Mouse (Mus musculus): ENCODE data around the gene Gpcpd1. TPM values are rescaled to one million over a fixed set of nuclear protein-coding genes. Genes with fewer than 3 reads are reported as not detected.
A peak's percentile ranks its signal among the peaks of the same experiment; 100 is the strongest.

Gene Gpcpd1
- polyA plus RNA-seq, 1 experiment from 2014 or later, result 54.7 TPM

DNA sequence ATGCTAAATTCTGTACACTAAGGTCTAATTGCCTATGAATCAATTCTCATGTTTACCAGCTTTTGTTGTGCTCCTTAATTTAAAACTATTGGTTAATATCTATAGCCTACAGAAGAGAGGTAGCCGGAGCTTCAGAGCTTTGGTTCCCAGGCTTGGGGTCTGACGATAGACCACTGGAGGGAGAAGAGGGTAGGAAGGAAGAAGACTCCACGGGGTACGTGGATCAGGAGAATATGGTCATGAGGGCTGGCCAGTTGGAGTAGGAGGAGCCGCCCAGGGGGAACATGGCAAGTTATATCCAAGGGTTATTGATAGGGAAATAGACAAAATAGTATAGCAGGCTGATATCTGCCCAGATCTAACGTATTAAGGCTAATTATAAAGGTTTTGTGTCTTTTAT lies 17.8 kb downstream of the Gpcpd1 start:
- Histone ChIP-seq H3K4me3 (no peak overlapping the region), H3K9ac (no peak overlapping the region), H3K27me3 (no peaks in the 10 kb centered on the region), H3K36me3 (peaks cover 56% of the 10 kb centered on the region), H3K4me1 (no peaks in the 10 kb centered on the region), H3K27ac (no peak overlapping the region), H3K4me2 (no peak overlapping the region), H3K9me3 (no peaks in the 10 kb centered on the region)
- no peak for ATAC-seq (ENCODE audit: insufficient number of reproducible peaks, insufficient read depth, low FRiP score, low TSS enrichment, low read depth)
- WGBS, result 92% methylated on average over 6 of the region's 6 CpGs

DNA sequence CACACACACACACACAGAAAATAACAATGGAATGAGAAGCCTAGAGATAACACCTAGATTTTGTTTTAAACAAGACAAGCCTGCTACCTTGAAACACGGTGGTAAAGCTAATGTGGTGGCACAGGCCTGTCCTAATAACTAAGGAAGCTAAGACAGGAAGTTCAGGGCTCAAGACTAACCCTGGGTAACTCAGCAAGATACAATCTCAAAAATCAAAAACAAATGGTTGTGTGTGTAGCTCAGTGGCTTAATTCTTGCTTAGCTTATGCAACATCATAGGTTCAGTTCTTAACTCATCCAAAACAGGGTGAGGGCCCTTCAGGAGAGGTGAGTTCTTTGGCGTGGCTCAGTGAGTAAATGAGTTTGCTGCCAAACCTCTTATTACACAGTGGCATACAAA lies 20.1 kb downstream of the Gpcpd1 start:
- WGBS, result 84% methylated on average over 2 of the region's 2 CpGs
- H3K9ac ChIP-seq, result no peak overlapping the region
- H3K4me1 ChIP-seq, result no peaks in the 10 kb centered on the region
- H3K4me3 ChIP-seq, result no peak overlapping the region
- H3K27ac ChIP-seq, result no peak overlapping the region
- no peaks in the 10 kb centered on the region for H3K9me3 ChIP-seq
- H3K36me3 ChIP-seq, result peaks cover 65% of the 10 kb centered on the region
- no peak overlapping the region for H3K4me2 ChIP-seq
- no peak for ATAC-seq (ENCODE audit: insufficient number of reproducible peaks, insufficient read depth, low FRiP score, low TSS enrichment, low read depth)
- H3K27me3 ChIP-seq, result no peaks in the 10 kb centered on the region

DNA sequence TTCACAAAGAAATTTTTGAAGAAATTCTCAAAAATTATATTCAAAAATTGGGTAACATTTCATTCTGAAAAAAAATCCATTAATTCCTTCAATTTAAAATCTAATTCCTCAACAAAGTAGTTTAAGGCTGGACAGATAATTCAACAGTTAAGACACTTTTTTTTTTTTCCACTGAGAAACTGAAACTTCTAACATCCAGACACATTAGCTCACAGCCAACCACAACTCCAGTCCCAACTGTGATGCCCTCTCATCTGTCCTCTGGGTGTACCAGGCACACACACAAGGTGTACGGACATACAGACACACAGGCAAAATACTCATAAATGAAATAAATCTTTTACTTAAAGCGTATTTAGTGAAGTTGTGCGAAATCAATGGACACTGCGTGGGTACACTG lies 25.7 kb downstream of the Gpcpd1 start:
- no peak overlapping the region for H3K4me3 ChIP-seq
- no peak for ATAC-seq (ENCODE audit: insufficient number of reproducible peaks, insufficient read depth, low FRiP score, low TSS enrichment, low read depth)
- H3K9me3 ChIP-seq, result no peaks in the 10 kb centered on the region
- H3K4me2 ChIP-seq, result no peak overlapping the region
- H3K9ac ChIP-seq, result no peak overlapping the region
- no peaks in the 10 kb centered on the region for H3K27me3 ChIP-seq
- 97% methylated on average over 4 of the region's 4 CpGs for WGBS
- no peaks in the 10 kb centered on the region for H3K4me1 ChIP-seq
- H3K27ac ChIP-seq, result no peak overlapping the region
- peaks cover 35% of the 10 kb centered on the region for H3K36me3 ChIP-seq

DNA sequence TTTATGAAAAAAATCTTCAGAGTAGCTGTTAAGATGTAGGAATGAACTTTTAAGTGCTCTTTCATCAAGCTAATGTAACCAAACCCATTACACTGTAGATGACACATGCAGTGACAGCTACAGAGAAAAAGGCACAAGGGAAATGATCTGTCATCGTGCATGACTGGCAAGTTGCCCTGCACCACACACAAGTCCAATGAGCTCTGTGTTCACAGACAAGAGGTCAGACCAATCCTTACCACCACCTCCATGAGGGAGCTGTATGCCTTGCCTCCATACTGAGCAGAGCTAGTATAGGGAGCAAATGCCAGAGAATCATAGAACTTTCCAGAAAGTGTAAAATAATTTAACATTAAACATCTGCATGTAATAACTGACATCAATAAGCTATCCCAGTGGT lies 59.7 kb downstream of the Gpcpd1 start:
- ATAC-seq (ENCODE audit: insufficient number of reproducible peaks, insufficient read depth, low FRiP score, low TSS enrichment, low read depth), result no peak
- H3K27ac ChIP-seq, result no peak overlapping the region
- no peak overlapping the region for H3K4me3 ChIP-seq
- H3K36me3 ChIP-seq, result peaks cover 30% of the 10 kb centered on the region
- no peaks in the 10 kb centered on the region for H3K9me3 ChIP-seq
- H3K4me2 ChIP-seq, result no peak overlapping the region
- peaks cover 12% of the 10 kb centered on the region for H3K4me1 ChIP-seq
- H3K27me3 ChIP-seq, result no peaks in the 10 kb centered on the region
- 72% methylated on average over 1 of the region's 1 CpGs for WGBS
- H3K9ac ChIP-seq, result no peak overlapping the region

DNA sequence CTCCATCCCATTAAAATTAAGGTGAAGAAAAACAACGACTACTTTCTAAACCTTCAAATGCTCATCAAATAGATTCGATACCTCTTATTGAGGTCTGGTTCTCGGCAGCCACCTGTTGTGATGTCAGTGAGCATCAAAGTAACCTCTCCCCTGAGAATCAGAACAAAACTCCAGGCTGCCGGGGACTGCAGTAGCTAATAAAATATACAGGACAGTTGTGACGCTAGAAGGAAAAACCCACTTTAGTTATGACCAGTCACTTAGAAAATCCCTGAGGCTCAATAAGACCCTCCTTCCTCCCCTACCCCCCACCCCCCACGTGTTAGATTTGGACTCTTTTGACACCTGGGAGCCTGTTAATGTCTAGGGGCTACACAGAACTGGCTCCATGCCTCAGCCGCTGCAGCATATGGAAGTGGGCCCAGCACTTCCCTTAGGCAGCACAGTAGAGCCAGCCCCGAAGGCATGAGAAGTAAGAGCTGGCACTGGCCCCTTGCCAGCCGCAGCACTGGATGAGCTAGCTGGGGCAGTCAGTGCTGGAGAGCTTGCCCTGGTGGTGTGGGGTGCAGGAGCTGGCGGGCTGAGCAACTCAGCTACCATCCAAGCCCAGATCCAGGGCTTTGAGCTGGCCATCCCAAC lies 60.5 kb downstream of the Gpcpd1 start:
- Histone ChIP-seq H3K27ac (no peak overlapping the region), H3K36me3 (peaks cover 27% of the 10 kb centered on the region), H3K4me1 (peaks cover 12% of the 10 kb centered on the region), H3K9me3 (no peaks in the 10 kb centered on the region), H3K27me3 (no peaks in the 10 kb centered on the region), H3K4me2 (no peak overlapping the region), H3K9ac (no peak overlapping the region), H3K4me3 (no peak overlapping the region)
- 64% methylated on average over 10 of the region's 10 CpGs for WGBS
- peak; percentile 67; the same call in 1 of the 2 replicates for ATAC-seq (ENCODE audit: insufficient number of reproducible peaks, insufficient read depth, low FRiP score, low TSS enrichment, low read depth)

DNA sequence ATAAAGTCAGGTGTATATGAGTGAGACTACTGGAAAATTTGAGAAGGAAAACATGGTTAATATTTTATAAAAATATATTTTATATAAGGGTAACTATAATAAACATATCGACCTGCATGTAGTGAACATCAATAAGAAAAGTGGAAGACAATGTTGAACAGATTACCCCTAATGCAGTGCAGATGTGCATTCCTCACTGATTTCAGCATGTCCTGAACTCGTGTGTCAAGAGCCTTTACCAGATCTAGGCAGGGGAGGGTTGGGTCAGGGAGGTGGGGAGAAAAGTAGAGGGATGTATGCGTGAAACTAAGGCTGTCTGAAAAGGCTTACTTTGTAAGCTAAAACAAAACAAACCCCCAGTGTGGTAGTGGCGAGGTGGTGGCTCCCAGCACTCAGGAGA lies 61.4 kb downstream of the Gpcpd1 start:
- H3K4me3 ChIP-seq, result no peak overlapping the region
- no peak overlapping the region for H3K27ac ChIP-seq
- no peaks in the 10 kb centered on the region for H3K9me3 ChIP-seq
- no peaks in the 10 kb centered on the region for H3K27me3 ChIP-seq
- no peak overlapping the region for H3K4me2 ChIP-seq
- ATAC-seq (ENCODE audit: insufficient number of reproducible peaks, insufficient read depth, low FRiP score, low TSS enrichment, low read depth), result no peak
- H3K9ac ChIP-seq, result no peak overlapping the region
- H3K4me1 ChIP-seq, result peaks cover 12% of the 10 kb centered on the region
- 14% methylated on average over 4 of the region's 4 CpGs for WGBS
- peaks cover 20% of the 10 kb centered on the region for H3K36me3 ChIP-seq

DNA sequence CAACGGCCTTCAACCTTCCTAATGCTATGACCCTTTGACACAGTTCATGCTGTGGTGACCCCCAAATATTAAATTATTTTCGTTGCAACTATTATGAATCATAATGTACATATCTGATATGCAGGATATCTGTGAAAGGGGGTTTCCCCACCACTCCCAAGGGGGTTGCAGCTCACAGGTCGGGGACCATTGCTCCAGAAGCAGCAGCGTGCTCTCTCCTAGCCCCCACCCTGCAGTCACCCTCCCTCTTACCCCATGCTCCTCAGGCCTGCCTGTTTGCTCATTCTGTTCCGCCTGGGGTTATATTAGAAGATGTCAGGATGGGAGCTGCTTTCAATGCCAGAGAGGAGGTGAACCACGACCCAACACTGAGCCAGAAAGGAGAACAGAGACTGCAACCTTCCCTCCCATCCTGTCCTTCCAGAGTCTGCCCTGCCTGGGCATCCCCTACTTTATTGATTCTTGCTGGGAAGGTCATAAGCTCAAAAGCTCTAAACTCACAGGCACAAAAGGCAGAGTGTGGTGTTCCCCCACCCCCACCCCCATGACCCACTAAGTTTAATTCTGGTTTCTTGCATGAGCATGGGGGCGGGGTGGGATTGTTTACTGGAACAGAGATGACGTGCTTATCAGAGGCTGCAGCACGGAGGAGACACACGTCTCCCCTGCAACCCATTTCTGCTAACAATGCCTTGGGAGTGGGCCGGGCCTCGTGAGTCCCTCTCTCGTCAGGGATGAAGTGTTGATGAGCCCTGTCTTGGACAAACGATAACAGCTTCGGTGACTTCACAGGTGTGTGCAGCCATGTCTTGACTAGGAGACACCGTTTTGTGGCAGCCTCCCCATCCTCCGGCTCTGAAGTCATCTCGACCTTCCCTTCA lies 69.3 kb downstream of the Gpcpd1 start:
- Histone ChIP-seq H3K9ac (no peak overlapping the region), H3K9me3 (no peaks in the 10 kb centered on the region), H3K36me3 (no peaks in the 10 kb centered on the region), H3K4me1 (peaks cover 6% of the 10 kb centered on the region; the same call in 1 of the 2 replicates), H3K4me2 (no peak overlapping the region), H3K4me3 (no peak overlapping the region), H3K27ac (no peak overlapping the region), H3K27me3 (no peaks in the 10 kb centered on the region)
- WGBS, result 68% methylated on average over 18 of the region's 18 CpGs
- ATAC-seq (ENCODE audit: insufficient number of reproducible peaks, insufficient read depth, low FRiP score, low TSS enrichment, low read depth), result no peak

DNA sequence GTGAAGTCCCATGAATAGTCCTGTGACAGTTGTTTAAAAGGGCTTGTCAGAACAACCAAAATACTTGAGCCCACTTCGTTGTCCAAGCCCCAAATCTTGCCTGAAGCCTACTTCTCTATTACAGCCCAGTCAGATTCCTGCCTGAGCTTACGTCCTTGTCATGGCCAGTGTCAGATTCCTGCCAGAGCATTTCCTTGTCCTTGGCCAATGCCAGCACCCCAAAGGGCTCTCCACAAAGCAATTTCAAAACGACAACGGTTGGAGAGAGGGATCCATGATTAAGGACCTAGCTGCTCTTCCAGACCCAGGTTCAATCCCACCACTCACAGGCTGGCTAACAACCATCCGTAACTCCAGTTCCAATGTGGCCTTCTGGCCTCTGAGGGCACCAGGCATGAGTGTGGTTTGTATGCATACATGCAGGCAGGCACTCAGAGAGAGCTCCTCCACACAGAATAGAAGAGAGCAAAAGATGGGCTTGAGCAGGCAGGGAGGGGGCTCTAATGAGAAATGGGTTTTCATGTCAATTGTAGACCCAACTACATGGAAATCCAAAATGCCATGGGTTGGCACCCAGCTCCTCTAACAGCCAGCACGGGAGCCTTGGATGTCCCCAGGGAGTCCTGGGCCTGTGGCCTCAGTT lies 70.2 kb downstream of the Gpcpd1 start:
- no peak for ATAC-seq (ENCODE audit: insufficient number of reproducible peaks, insufficient read depth, low FRiP score, low TSS enrichment, low read depth)
- Histone ChIP-seq H3K4me2 (no peak overlapping the region), H3K27ac (no peak overlapping the region), H3K4me1 (peaks cover 13% of the 10 kb centered on the region; the same call in 1 of the 2 replicates), H3K36me3 (no peaks in the 10 kb centered on the region), H3K9me3 (no peaks in the 10 kb centered on the region), H3K9ac (no peak overlapping the region), H3K4me3 (no peak overlapping the region), H3K27me3 (no peaks in the 10 kb centered on the region)
- 69% methylated on average over 6 of the region's 6 CpGs for WGBS

DNA sequence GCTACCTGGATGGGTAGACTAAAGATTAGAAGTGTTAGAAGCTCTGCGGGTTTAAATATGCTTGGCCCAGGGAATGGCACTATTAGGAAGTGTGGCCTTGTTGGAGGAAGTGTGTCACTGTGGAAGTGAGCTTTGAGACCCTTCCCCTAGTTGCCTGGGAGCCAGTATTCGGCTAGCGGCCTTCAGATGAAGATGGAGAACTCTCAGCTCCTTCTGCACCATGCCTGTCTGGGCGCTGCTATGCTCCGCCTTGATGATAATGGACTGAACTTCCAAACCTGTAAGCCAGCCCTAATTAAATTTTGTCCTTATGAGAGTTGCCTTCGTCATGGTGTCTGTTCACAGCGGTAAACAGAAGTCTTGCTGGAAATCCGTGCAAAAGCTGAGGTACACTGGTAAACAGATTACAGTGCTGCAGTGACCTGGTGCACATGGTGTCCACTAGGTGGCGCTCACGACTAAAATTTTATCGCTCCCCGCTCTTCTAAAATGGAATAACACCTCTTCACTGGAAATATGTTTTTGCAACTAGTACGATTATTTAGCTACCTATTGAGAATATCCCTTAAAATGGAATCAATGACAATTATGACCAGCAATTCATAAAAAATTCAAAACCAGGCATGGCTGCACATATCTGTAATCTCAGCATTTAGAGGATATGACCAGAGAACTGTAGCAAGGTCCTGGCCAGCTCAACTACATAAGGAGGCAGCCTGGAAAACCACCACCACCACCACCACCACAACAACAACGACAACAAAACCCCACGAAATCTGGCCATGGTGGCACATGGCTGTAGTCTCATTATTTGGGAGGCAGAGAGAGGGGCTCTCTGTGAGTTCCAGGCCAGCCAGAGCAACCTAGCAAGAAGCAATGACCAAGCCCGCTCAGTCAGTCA lies 71.1 kb downstream of the Gpcpd1 start:
- no peak; the same call in 1 of the 2 replicates for ATAC-seq (ENCODE audit: insufficient number of reproducible peaks, insufficient read depth, low FRiP score, low TSS enrichment, low read depth)
- Histone ChIP-seq H3K4me1 (peaks cover 13% of the 10 kb centered on the region; the same call in 1 of the 2 replicates), H3K27ac (no peak overlapping the region), H3K4me3 (no peak overlapping the region), H3K9ac (no peak overlapping the region), H3K36me3 (no peaks in the 10 kb centered on the region), H3K9me3 (no peaks in the 10 kb centered on the region), H3K27me3 (no peaks in the 10 kb centered on the region), H3K4me2 (no peak overlapping the region)
- WGBS, result 29% methylated on average over 16 of the region's 16 CpGs

DNA sequence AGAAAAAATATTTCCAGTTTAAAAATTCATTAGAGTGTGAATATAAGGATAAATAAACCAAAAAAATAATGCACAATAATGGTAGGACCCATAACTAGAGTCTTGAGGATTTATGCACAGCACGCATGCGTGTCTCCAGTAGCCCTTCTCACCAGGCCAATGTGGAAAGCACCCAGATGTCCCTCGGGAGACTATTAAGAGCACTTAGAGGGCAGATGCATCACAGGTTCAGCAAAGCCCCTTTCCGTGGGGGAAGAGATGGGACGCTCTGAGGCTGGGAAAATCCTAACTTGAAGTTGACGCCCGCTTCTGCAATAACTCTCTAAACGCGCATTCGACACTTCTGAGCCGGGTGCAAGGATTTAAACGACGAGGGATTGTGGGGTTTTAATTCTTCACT lies 71.9 kb downstream of the Gpcpd1 start:
- H3K36me3 ChIP-seq, result no peaks in the 10 kb centered on the region
- H3K27me3 ChIP-seq, result no peaks in the 10 kb centered on the region
- H3K4me2 ChIP-seq, result no peak overlapping the region
- no peak overlapping the region for H3K27ac ChIP-seq
- no peak overlapping the region for H3K9ac ChIP-seq
- peaks cover 13% of the 10 kb centered on the region; the same call in 1 of the 2 replicates for H3K4me1 ChIP-seq
- ATAC-seq (ENCODE audit: insufficient number of reproducible peaks, insufficient read depth, low FRiP score, low TSS enrichment, low read depth), result no peak
- H3K4me3 ChIP-seq, result no peak overlapping the region
- no peaks in the 10 kb centered on the region for H3K9me3 ChIP-seq
- WGBS, result 87% methylated on average over 13 of the region's 13 CpGs

DNA sequence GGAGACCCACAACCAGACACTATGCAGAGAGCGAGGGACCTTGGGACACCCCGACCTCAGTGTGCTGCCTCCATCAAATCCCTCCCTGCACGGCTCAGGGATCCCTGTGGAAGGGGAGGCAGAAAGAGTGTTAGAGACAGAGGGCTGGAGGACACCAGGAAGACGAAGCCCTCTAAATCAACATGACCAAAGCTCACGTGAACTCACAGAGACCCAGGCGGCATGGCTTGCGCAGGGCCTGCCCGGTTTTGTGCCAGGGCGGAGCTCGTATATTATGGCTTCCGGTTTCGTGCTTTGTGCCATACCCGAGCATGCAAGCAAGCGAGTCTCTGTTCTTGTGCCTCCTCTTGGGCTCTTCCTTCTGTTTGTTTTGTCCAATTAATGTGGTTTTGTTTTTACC lies 72.5 kb downstream of the Gpcpd1 start:
- H3K9me3 ChIP-seq, result no peaks in the 10 kb centered on the region
- ATAC-seq (ENCODE audit: insufficient number of reproducible peaks, insufficient read depth, low FRiP score, low TSS enrichment, low read depth), result no peak
- no peak overlapping the region for H3K4me2 ChIP-seq
- no peaks in the 10 kb centered on the region for H3K27me3 ChIP-seq
- H3K4me3 ChIP-seq, result no peak overlapping the region
- H3K36me3 ChIP-seq, result no peaks in the 10 kb centered on the region
- WGBS, result 87% methylated on average over 14 of the region's 14 CpGs
- peaks cover 13% of the 10 kb centered on the region; the same call in 1 of the 2 replicates for H3K4me1 ChIP-seq
- no peak overlapping the region for H3K27ac ChIP-seq
- H3K9ac ChIP-seq, result no peak overlapping the region

Data from embryonic facial prominence, embryonic 13.5 days (tissue).